Mouse (Mus musculus) heart, embryonic 12.5 days (tissue): Measurements from ENCODE around the gene Men1. TPM values are rescaled to one million over a fixed set of nuclear protein-coding genes. Genes with fewer than 3 reads are reported as not detected.
A peak's percentile ranks its signal among the peaks of the same experiment; 100 is the strongest.

ENCODE experiments used
- ATAC-seq: fragments of 200-750 bp; cut with Nextera tagmentation; 2 replicates; pipeline ENCODE4 v1.8.0; 2017; ENCODE audit warnings: moderate TSS enrichment, moderate library complexity; ENCODE audit not compliant: insufficient number of reproducible peaks, low FRiP score
- H3K27ac ChIP-seq: fragments of 300-500 bp; sonication (generic); 2 replicates; pipeline ENCODE4 v1.5.1; 2016; ENCODE audit warnings: mild to moderate bottlenecking, moderate library complexity; ENCODE audit not compliant: poor library complexity, severe bottlenecking
- H3K27me3 ChIP-seq: fragments of 300-500 bp; sonication (generic); replicated peaks from 2 replicates; pipeline ENCODE4 v1.6.1; 2016; ENCODE audit warnings: mild to moderate bottlenecking, moderate library complexity
- H3K36me3 ChIP-seq: fragments of 300-500 bp; sonication (generic); 2 replicates; pipeline ENCODE4 v1.6.1; 2016; ENCODE audit warnings: mild to moderate bottlenecking, moderate library complexity
- H3K4me1 ChIP-seq: fragments of 300-500 bp; sonication (generic); replicated peaks from 2 replicates; pipeline ENCODE4 v1.6.1; 2016; ENCODE audit warnings: mild to moderate bottlenecking
- H3K4me2 ChIP-seq: fragments of 300-500 bp; sonication (generic); 2 replicates; pipeline ENCODE4 v1.6.1; 2016; ENCODE audit warnings: mild to moderate bottlenecking, moderate library complexity
- H3K4me3 ChIP-seq: fragments of 300-500 bp; sonication (generic); 2 replicates; pipeline ENCODE4 v1.5.1; 2016; ENCODE audit warnings: mild to moderate bottlenecking
- H3K9ac ChIP-seq: fragments of 300-500 bp; sonication (generic); 2 replicates; pipeline ENCODE4 v1.6.1; 2016; ENCODE audit warnings: mild to moderate bottlenecking, moderate library complexity
- H3K9me3 ChIP-seq: fragments of 300-500 bp; sonication (generic); replicated peaks from 2 replicates; pipeline ENCODE4 v1.6.1; 2016; ENCODE audit warnings: mild to moderate bottlenecking, moderate library complexity
- WGBS: fragments of 180-500 bp; shearing (Covaris S2); methylation state at CpG from one replicate; pipeline ENCODE4 v1.1.7; 2016; 5-methylcytosine and 5-hydroxymethylcytosine counted together
- polyA plus RNA-seq: library from polyadenylated mRNA; unstranded; fragments of >200 nt; fragmentation: Nextera tagmentation; extraction: Ambion mirVana; gene quantifications from 2 replicates; pipeline ENCODE4 v1.2.1, GENCODE M21; 2016

Gene Men1
- polyA plus RNA-seq, 1 experiment from 2014 or later, result 48.7 TPM

DNA sequence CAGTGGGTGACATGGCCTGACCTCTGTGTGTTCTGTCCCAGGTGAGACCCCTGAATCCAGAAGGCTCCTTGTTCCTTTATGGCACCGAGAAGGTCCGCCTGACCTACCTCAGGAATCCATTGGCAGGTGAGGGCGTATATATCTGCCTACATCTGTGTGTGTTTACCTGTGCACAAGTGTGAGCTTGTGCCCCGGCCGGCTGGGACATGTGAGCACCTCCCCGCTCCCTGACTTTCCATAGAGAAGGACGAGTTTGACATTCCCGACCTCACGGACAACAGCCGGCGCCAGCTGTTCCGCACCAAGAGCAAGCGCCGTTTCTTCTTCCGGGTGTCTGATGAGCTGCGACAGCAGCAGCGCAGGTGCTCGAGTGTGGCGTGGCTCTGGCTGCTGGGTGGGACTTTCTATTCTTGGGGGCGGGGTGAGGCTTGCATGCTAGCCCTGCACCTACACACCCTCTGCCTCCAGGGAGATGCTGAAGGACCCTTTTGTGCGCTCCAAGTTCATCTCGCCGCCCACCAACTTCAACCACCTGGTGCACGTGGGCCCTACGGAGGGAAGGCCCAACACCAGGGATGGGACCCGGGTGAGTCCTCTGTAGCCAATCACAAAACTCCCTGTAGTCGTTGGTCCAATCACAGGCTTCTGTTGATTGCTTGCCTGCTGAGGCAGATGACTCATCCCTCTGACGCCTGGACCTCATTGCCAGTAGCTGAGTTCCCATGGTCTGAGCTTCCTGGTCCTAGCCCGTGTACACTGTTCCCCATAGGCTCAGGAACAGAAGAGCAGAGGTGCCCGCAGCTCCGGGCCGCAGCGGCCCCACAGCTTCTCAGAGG is 12.8 kb upstream of the Men1 start:
- Histone ChIP-seq H3K9me3 (no peaks in the 10 kb centered on the region), H3K36me3 (peaks cover 68% of the 10 kb centered on the region), H3K4me1 (peaks cover 20% of the 10 kb centered on the region), H3K27ac (no peak overlapping the region), H3K9ac (peak overlapping the region; percentile 5; the same call in 1 of the 2 replicates), H3K4me2 (no peak overlapping the region), H3K27me3 (no peaks in the 10 kb centered on the region), H3K4me3 (no peak overlapping the region)
- 74% methylated on average over 33 of the region's 33 CpGs for WGBS
- ATAC-seq, result no peak

GRCm38 (mm10) chr19:6324751-6325150 is 10.0 kb upstream of the Men1 start:
- no peak overlapping the region for H3K9ac ChIP-seq
- H3K27me3 ChIP-seq, result no peaks in the 10 kb centered on the region
- no peaks in the 10 kb centered on the region for H3K9me3 ChIP-seq
- 73% methylated on average over 9 of the region's 9 CpGs for WGBS
- no peak overlapping the region for H3K4me2 ChIP-seq
- ATAC-seq, result no peak
- peaks cover 41% of the 10 kb centered on the region for H3K36me3 ChIP-seq
- peaks cover 19% of the 10 kb centered on the region for H3K4me1 ChIP-seq
- no peak overlapping the region for H3K4me3 ChIP-seq
- H3K27ac ChIP-seq, result no peak overlapping the region

DNA sequence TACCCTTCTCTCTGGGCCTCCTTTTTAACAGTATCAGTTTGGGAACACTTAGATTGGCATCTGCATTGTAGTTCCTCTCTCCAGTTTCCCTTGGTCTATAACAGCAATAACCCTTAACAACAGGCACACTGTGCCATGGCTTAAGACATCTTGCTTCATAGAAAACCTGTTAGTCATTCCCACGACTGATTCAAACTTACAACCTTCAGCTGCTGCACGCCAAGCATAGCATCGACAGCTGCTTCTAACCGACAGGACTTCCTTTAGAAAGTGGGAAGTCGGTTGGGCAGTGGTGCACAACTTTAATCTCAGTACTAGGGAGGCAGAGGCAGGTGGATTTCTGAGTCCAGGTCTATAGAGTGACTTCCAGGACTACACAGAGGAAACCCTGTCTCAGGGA is 3.6 kb upstream of the Men1 start:
- Histone ChIP-seq H3K4me1 (peaks cover 21% of the 10 kb centered on the region), H3K4me3 (0 out of 2 replicates have a peak overlapping the region, but pooled peaks have one; percentile 3), H3K27ac (no peak overlapping the region), H3K36me3 (peaks cover under 1% of the 10 kb centered on the region), H3K27me3 (no peaks in the 10 kb centered on the region), H3K9me3 (no peaks in the 10 kb centered on the region), H3K4me2 (peak overlapping the region; percentile 48), H3K9ac (peak overlapping the region; percentile 11; the same call in 1 of the 2 replicates)
- WGBS, result 44% methylated on average over 5 of the region's 5 CpGs
- ATAC-seq, result no peak

- Histone ChIP-seq H3K27me3 (no peaks in the 10 kb centered on the region), H3K9ac (peak overlapping the region; percentile 11), H3K27ac (no peak overlapping the region), H3K4me1 (peaks cover 28% of the 10 kb centered on the region), H3K36me3 (peaks cover 3% of the 10 kb centered on the region), H3K4me2 (peak overlapping the region; percentile 48), H3K4me3 (peak overlapping the region; percentile 3; the same call in 1 of the 2 replicates), H3K9me3 (no peaks in the 10 kb centered on the region)
- ATAC-seq, result no peak
- 19% methylated on average over 13 of the region's 13 CpGs for WGBS
Observed at GRCm38 (mm10) chr19:6331719-6332516, 2.9 kb upstream of the Men1 start.

GRCm38 (mm10) chr19:6333761-6334595 is 801 bp upstream of the Men1 start:
- Histone ChIP-seq H3K9me3 (no peaks in the 10 kb centered on the region), H3K4me2 (peak overlapping the region; percentile 96), H3K36me3 (peaks cover 24% of the 10 kb centered on the region), H3K4me3 (peak overlapping the region; percentile 87), H3K4me1 (peaks cover 33% of the 10 kb centered on the region), H3K27ac (peak overlapping the region; percentile 59), H3K27me3 (no peaks in the 10 kb centered on the region), H3K9ac (peak overlapping the region; percentile 23; the same call in 1 of the 2 replicates)
- ATAC-seq, result 0 out of 2 replicates have a peak, but pooled peaks have one; percentile 1
- WGBS, result 67% methylated on average over 9 of the region's 9 CpGs

DNA sequence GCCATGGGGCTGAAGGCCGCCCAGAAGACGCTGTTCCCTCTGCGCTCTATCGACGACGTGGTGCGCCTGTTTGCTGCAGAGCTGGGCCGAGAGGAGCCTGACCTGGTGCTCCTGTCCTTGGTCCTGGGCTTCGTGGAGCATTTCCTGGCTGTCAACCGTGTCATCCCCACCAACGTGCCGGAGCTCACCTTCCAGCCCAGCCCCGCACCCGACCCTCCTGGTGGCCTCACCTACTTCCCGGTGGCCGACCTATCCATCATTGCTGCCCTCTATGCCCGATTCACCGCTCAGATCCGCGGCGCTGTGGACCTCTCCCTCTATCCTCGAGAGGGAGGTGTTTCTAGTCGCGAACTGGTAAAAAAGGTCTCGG is 664 bp downstream of the Men1 start:
- H3K4me3 ChIP-seq, result peak overlapping the region; percentile 87
- WGBS, result under 1% methylated on average over 24 of the region's 25 CpGs
- H3K4me1 ChIP-seq, result peaks cover 38% of the 10 kb centered on the region
- no peaks in the 10 kb centered on the region for H3K27me3 ChIP-seq
- H3K27ac ChIP-seq, result peak overlapping the region; percentile 68
- ATAC-seq, result no peak
- H3K36me3 ChIP-seq, result peaks cover 37% of the 10 kb centered on the region
- no peaks in the 10 kb centered on the region for H3K9me3 ChIP-seq
- H3K4me2 ChIP-seq, result peak overlapping the region; percentile 96
- H3K9ac ChIP-seq, result peak overlapping the region; percentile 94

GRCm38 (mm10) chr19:6336920-6337319 is 2.1 kb downstream of the Men1 start:
- Histone ChIP-seq H3K9me3 (no peaks in the 10 kb centered on the region), H3K4me3 (peak overlapping the region; percentile 87), H3K27ac (no peak overlapping the region), H3K36me3 (peaks cover 37% of the 10 kb centered on the region), H3K27me3 (no peaks in the 10 kb centered on the region), H3K4me1 (peaks cover 41% of the 10 kb centered on the region), H3K9ac (peak overlapping the region; percentile 94), H3K4me2 (peak overlapping the region; percentile 96)
- no peak for ATAC-seq
- 93% methylated on average over 10 of the region's 10 CpGs for WGBS

- H3K27ac ChIP-seq, result no peak overlapping the region
- H3K4me1 ChIP-seq, result peaks cover 48% of the 10 kb centered on the region
- no peak overlapping the region for H3K4me2 ChIP-seq
- H3K9ac ChIP-seq, result no peak overlapping the region
- peaks cover 39% of the 10 kb centered on the region for H3K36me3 ChIP-seq
- no peaks in the 10 kb centered on the region for H3K27me3 ChIP-seq
- ATAC-seq, result no peak
- 95% methylated on average over 7 of the region's 7 CpGs for WGBS
- H3K4me3 ChIP-seq, result no peak overlapping the region
- H3K9me3 ChIP-seq, result no peaks in the 10 kb centered on the region
Observed at GRCm38 (mm10) chr19:6338171-6338570, 3.4 kb downstream of the Men1 start.

- 88% methylated on average over 11 of the region's 11 CpGs for WGBS
- H3K4me1 ChIP-seq, result peaks cover 48% of the 10 kb centered on the region
- no peak for ATAC-seq
Observed at GRCm38 (mm10) chr19:6338716-6339115, 3.9 kb downstream of the Men1 start.

DNA sequence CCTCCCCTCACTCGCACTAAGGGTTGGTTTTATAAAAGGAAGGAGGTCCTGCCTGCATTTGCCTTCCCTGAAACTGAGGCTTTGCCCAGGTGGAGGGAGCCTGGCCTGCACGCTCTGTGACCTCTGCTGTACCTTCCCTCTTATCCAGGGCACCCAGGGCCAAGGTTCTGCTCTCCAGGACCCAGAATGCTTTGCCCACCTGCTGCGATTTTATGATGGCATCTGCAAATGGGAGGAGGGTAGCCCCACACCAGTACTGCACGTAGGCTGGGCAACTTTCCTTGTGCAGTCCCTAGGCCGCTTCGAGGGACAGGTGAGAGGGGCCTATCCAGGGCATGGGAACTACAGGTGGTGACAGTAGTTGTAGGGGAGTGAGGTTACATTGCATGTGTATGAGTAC is 4.4 kb downstream of the Men1 start:
- no peak overlapping the region for H3K4me3 ChIP-seq
- H3K36me3 ChIP-seq, result peaks cover 46% of the 10 kb centered on the region
- H3K4me1 ChIP-seq, result peaks cover 46% of the 10 kb centered on the region
- no peak overlapping the region for H3K4me2 ChIP-seq
- H3K27me3 ChIP-seq, result no peaks in the 10 kb centered on the region
- H3K9me3 ChIP-seq, result no peaks in the 10 kb centered on the region
- H3K27ac ChIP-seq, result no peak overlapping the region
- H3K9ac ChIP-seq, result no peak overlapping the region
- ATAC-seq, result no peak
- 89% methylated on average over 6 of the region's 6 CpGs for WGBS

More at GRCm38 (mm10) chr19:6338716-6339115, 3.9 kb downstream of the Men1 start:
- Histone ChIP-seq H3K9ac (no peak overlapping the region), H3K4me3 (no peak overlapping the region), H3K9me3 (no peaks in the 10 kb centered on the region), H3K27ac (no peak overlapping the region), H3K36me3 (peaks cover 42% of the 10 kb centered on the region), H3K27me3 (no peaks in the 10 kb centered on the region), H3K4me2 (no peak overlapping the region)
